Mouse (Mus musculus) stomach, postnatal 0 days (tissue): Measurements from ENCODE around the gene Hnrnph1. TPM values are rescaled to one million over a fixed set of nuclear protein-coding genes. Genes with fewer than 3 reads are reported as not detected.

ENCODE experiments used
- ATAC-seq: fragments of 200-750 bp; cut with Nextera tagmentation; 2 replicates; pipeline ENCODE4 v1.8.0; 2017; ENCODE audit not compliant: low FRiP score, low TSS enrichment
- DNase-seq: peaks from one replicate; pipeline ENCODE4 v3.0.0-alpha.2; 2016; ENCODE audit warnings: low spot score
- H3K27ac ChIP-seq: fragments of 300-500 bp; sonication (generic); replicated peaks from 2 replicates; pipeline ENCODE4 v1.5.1; 2014; ENCODE audit warnings: mild to moderate bottlenecking, control low read depth
- H3K27me3 ChIP-seq: fragments of 300-500 bp; sonication (generic); 2 replicates; pipeline ENCODE4 v1.6.1; 2014; ENCODE audit warnings: low read length; ENCODE audit not compliant: control insufficient read depth, insufficient read depth
- H3K36me3 ChIP-seq: fragments of 300-500 bp; sonication (generic); 2 replicates; pipeline ENCODE4 v1.6.1; 2014; ENCODE audit warnings: low read length, mixed read lengths; ENCODE audit not compliant: control insufficient read depth, insufficient read depth
- H3K4me1 ChIP-seq: fragments of 300-500 bp; sonication (generic); replicated peaks from 2 replicates; pipeline ENCODE4 v1.6.1; 2014; ENCODE audit warnings: antibody characterized with exemption; ENCODE audit not compliant: control insufficient read depth, insufficient read depth
- H3K4me2 ChIP-seq: fragments of 300-500 bp; sonication (generic); replicated peaks from 2 replicates; pipeline ENCODE4 v1.6.1; 2014; ENCODE audit warnings: low read depth, mild to moderate bottlenecking, control low read depth, moderate library complexity
- H3K4me3 ChIP-seq: fragments of 300-500 bp; sonication (generic); 2 replicates; pipeline ENCODE4 v1.5.1; 2014; ENCODE audit warnings: low read depth, low read length, control low read depth
- H3K9ac ChIP-seq: fragments of 300-500 bp; sonication (generic); 2 replicates; pipeline ENCODE4 v1.6.1; 2014; ENCODE audit warnings: mild to moderate bottlenecking, low read length, control low read depth, mixed read lengths
- H3K9me3 ChIP-seq: fragments of 300-500 bp; sonication (generic); 2 replicates; pipeline ENCODE4 v1.6.1; 2016; ENCODE audit warnings: low read length; ENCODE audit not compliant: control insufficient read depth
- CTCF ChIP-seq: IDR thresholded peaks from 2 replicates; pipeline ENCODE4 v1.5.1; 2016; ENCODE audit warnings: antibody characterized with exemption, low read depth, mild to moderate bottlenecking, moderate library complexity
- EP300 ChIP-seq: optimal IDR thresholded peaks from 2 replicates; pipeline ENCODE3; 2016; ENCODE audit warnings: antibody characterized with exemption
- WGBS: fragments of 180-500 bp; shearing (Covaris S2); extraction: QIAGEN DNeasy Blood & Tissue Kit; methylation state at CpG from one replicate; pipeline ENCODE4 v1.1.7; 2014; 5-methylcytosine and 5-hydroxymethylcytosine counted together
- polyA plus RNA-seq: library from polyadenylated mRNA; unstranded; fragments of >200 nt; fragmentation: Nextera tagmentation; extraction: Ambion mirVana; gene quantifications from 2 replicates; pipeline ENCODE4 v1.2.1, GENCODE M21; 2015

Gene Hnrnph1
- polyA plus RNA-seq, 1 experiment from 2014 or later: 115 TPM

- Histone ChIP-seq H3K4me1 (no peaks in the 10 kb centered on the region), H3K27me3 (no peaks in the 10 kb centered on the region), H3K9ac (peak overlapping the region; percentile 47; the same call in 1 of the 2 replicates), H3K4me2 (peak overlapping the region; percentile 47), H3K9me3 (no peaks in the 10 kb centered on the region), H3K27ac (0 out of 2 replicates have a peak overlapping the region, but pooled peaks have one; percentile 31), H3K36me3 (peaks cover 4% of the 10 kb centered on the region), H3K4me3 (peak overlapping the region; percentile 19)
- ATAC-seq (peak; percentile 96), DNase-seq (peak; percentile 90)
- 25% methylated on average over 22 of the region's 22 CpGs for WGBS
- no peak for TF ChIP-seq EP300
- no peak for TF ChIP-seq CTCF
Measured at GRCm38 (mm10) chr11:50421934-50422780, 45.4 kb downstream of the Hnrnph1 start.

GRCm38 (mm10) chr11:50426056-50426455 lies 49.3 kb downstream of the Hnrnph1 start:
- H3K9me3 ChIP-seq: no peaks in the 10 kb centered on the region
- H3K4me1 ChIP-seq: no peaks in the 10 kb centered on the region
- ATAC-seq (no peak), DNase-seq (no peak)
- H3K4me3 ChIP-seq: no peak overlapping the region
- no peak overlapping the region for H3K9ac ChIP-seq
- H3K27ac ChIP-seq: no peak overlapping the region
- no peaks in the 10 kb centered on the region for H3K36me3 ChIP-seq
- WGBS: 92% methylated on average over 4 of the region's 4 CpGs
- no peak overlapping the region for H3K4me2 ChIP-seq
- no peak for TF ChIP-seq CTCF
- no peak for TF ChIP-seq EP300
- no peaks in the 10 kb centered on the region for H3K27me3 ChIP-seq

DNA sequence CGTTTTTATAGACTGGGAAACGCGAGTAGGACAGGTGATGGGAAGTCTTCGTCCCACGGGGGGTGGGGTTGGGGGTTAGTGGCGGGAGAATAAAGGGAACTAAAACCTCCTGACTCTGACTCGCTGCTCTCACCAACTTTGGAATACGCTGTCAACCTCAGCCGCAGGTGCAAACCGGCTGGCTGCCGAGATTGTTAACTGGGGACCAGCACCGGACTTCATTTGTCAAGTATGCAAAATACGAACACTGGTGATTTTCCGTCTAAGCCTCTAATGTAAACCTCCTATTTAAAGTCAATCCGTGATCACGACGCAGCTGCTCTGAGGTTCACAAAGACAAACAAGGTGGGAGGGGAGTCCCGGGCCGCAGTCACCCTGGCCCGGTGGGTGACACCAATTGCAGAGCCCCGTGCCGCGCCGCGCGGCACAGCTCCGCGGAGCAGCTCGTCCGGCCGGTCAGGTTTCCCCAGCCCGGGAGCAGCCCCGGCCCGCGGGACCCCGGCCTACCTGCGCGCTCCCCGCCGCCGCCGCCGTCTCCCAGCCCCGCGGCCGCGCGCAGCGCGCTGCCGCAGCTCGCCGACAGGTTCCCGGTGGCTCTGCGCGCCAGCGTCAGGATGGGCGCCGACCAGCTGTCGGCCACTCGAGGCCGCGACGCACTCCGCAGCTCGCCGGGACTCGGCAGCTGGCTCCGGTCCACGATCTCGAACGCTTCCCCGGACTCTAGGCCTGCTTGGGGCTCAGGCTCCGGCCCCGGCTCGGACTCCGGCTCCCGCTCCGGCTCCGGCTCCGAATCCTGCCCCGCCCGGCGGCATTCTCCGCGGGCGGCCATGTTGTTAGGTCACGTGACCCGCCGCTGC lies 53.7 kb downstream of the Hnrnph1 start, which contains the start of gene Rufy1:
Gene Rufy1, minus strand, starts transcription at position 849 of the 857 bp plus-strand sequence.
- peak; percentile 87 for ATAC-seq
- H3K4me3 ChIP-seq: peak within 1 kb of the TSS; percentile 94
- peak within 1 kb of the TSS; percentile 97 for H3K9ac ChIP-seq
- no peaks in the 10 kb centered on the region for H3K36me3 ChIP-seq
- H3K27ac ChIP-seq: peak within 1 kb of the TSS; percentile 96
- no peak for TF ChIP-seq EP300
- TF ChIP-seq CTCF: no peak
- WGBS: 0% methylated on average over 82 of the region's 90 CpGs
- no peaks in the 10 kb centered on the region for H3K9me3 ChIP-seq
- H3K4me1 ChIP-seq: no peaks in the 10 kb centered on the region
- DNase-seq: peak; percentile 87
- no peaks in the 10 kb centered on the region for H3K27me3 ChIP-seq
- H3K4me2 ChIP-seq: peak within 1 kb of the TSS; percentile 66

DNA sequence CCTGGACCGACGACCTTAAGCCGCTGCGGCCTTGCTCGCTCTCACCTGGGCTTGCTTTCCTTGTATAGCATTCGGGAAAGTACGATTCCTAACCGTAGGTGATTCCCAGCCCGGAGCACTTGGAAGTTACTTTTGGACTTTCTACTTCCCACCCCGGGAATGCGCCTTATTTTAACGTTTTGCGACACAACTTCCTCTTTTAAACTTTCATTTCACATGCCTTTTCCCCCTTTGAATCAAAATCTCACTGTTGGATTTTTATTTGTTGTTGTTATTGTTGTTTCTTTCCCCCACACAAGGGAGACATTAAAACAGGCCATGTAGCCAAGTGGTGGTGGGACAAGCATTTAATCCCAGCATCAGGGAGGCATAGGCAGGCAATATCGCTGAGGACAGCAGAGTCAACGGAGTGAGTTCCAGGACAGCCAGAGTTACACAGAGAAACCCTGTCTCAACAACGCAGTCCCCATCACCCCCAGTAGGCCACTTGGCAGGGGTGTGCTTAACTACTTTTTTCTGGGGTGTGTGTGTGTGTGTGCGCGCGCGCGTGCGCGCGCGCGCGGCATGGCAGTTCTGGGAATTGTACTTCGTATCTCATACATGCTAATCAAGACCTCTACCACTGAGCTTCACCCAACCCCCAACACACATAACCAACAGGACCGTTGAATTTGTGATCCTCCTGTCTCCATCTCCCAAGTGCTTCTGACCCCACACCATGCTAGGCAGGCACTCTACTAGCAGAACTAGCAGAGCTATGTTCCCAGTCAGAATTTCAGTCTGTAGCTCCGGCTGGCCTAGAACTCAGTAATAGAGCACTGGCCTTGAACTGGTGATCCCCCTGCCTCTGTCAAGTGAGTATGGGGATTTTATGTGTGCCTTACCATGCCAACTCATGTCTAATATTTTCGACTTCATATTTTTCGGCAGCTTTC lies 54.6 kb downstream of the Hnrnph1 start:
- 0 out of 2 replicates have a peak, but pooled peaks have one; percentile 5 for ATAC-seq
- no peaks in the 10 kb centered on the region for H3K27me3 ChIP-seq
- H3K27ac ChIP-seq: peak overlapping the region; percentile 96

GRCm38 (mm10) chr11:50432069-50432440 lies 55.3 kb downstream of the Hnrnph1 start:
- no peak overlapping the region for H3K27ac ChIP-seq
- 77% methylated on average over 3 of the region's 3 CpGs for WGBS
- no peaks in the 10 kb centered on the region for H3K4me1 ChIP-seq
- H3K9ac ChIP-seq: no peak overlapping the region
- H3K4me2 ChIP-seq: no peak overlapping the region
- no peak for DNase-seq
- ATAC-seq: no peak
- no peak overlapping the region for H3K4me3 ChIP-seq
- no peaks in the 10 kb centered on the region for H3K36me3 ChIP-seq
- H3K27me3 ChIP-seq: no peaks in the 10 kb centered on the region
- no peaks in the 10 kb centered on the region for H3K9me3 ChIP-seq
- TF ChIP-seq EP300: no peak
- TF ChIP-seq CTCF: no peak

More for the DNA sequence above, 54.6 kb downstream of the Hnrnph1 start:
- no peak for TF ChIP-seq CTCF
- no peak for TF ChIP-seq EP300
- Histone ChIP-seq H3K4me3 (peak overlapping the region; percentile 94), H3K36me3 (no peaks in the 10 kb centered on the region), H3K4me2 (peak overlapping the region; percentile 66), H3K9ac (peak overlapping the region; percentile 97), H3K9me3 (no peaks in the 10 kb centered on the region), H3K4me1 (no peaks in the 10 kb centered on the region)
- peak; percentile 40 for DNase-seq
- 28% methylated on average over 32 of the region's 32 CpGs for WGBS
